Mouse (Mus musculus) heart, embryonic 14.5 days (tissue): ENCODE results near the gene Rars. TPM values are rescaled to one million over a fixed set of nuclear protein-coding genes. Genes with fewer than 3 reads are reported as not detected.

Source experiments
- ATAC-seq: fragments of 200-750 bp; cut with Nextera tagmentation; 2 replicates; pipeline ENCODE4 v1.8.0; 2017; ENCODE audit warnings: low read depth, moderate TSS enrichment; ENCODE audit not compliant: insufficient number of reproducible peaks, insufficient read depth, low FRiP score
- H3K27ac ChIP-seq, 2 experiments: fragments of 200-500 bp in 1 of 2; fragments of 300-500 bp in 1 of 2; sonication (generic) in 1 of 2; replicated peaks in 1 of 2; 2 replicates each; pipeline ENCODE4 v1.5.1; 2012 to 2014; ENCODE audit warnings: low read depth in 2 of 2, low read length in 2 of 2, control low read depth in 1 of 2, mild to moderate bottlenecking in 1 of 2, mixed read lengths in 1 of 2; ENCODE audit not compliant: control insufficient read depth in 1 of 2, insufficient read depth in 1 of 2
- H3K27me3 ChIP-seq: fragments of 300-500 bp; sonication (generic); 2 replicates; pipeline ENCODE4 v1.6.1; 2014; ENCODE audit warnings: mild to moderate bottlenecking, low read length, control low read depth; ENCODE audit not compliant: control insufficient read depth, insufficient read depth
- H3K36me3 ChIP-seq: fragments of 300-500 bp; sonication (generic); 2 replicates; pipeline ENCODE4 v1.6.1; 2014; ENCODE audit warnings: mild to moderate bottlenecking, control low read depth, low read length, mixed read lengths; ENCODE audit not compliant: control insufficient read depth, insufficient read depth
- H3K4me1 ChIP-seq, 2 experiments: fragments of 200-500 bp in 1 of 2; fragments of 300-500 bp in 1 of 2; sonication (generic) in 1 of 2; 2 replicates each; pipeline ENCODE4 v1.6.1; 2012 to 2014; ENCODE audit warnings: low read length in 2 of 2, control low read depth in 1 of 2, mixed read lengths in 1 of 2; ENCODE audit not compliant: control insufficient read depth in 2 of 2, insufficient read depth in 2 of 2
- H3K4me2 ChIP-seq: fragments of 300-500 bp; sonication (generic); 2 replicates; pipeline ENCODE4 v1.6.1; 2014; ENCODE audit warnings: mild to moderate bottlenecking, low read length
- H3K4me3 ChIP-seq, 2 experiments: fragments of 200-500 bp in 1 of 2; fragments of 300-500 bp in 1 of 2; sonication (generic) in 1 of 2; 2 replicates each; pipeline ENCODE4 v1.5.1; 2012 to 2014; ENCODE audit warnings: low read length in 2 of 2, mild to moderate bottlenecking in 2 of 2, control low read depth in 1 of 2, low read depth in 1 of 2, moderate library complexity in 1 of 2; ENCODE audit not compliant: control insufficient read depth in 1 of 2, insufficient read depth in 1 of 2
- H3K9ac ChIP-seq: fragments of 300-500 bp; sonication (generic); 2 replicates; pipeline ENCODE4 v1.6.1; 2014; ENCODE audit warnings: mild to moderate bottlenecking, low read length
- H3K9me3 ChIP-seq: fragments of 300-500 bp; sonication (generic); 2 replicates; pipeline ENCODE4 v1.6.1; 2016; ENCODE audit warnings: low read length, control low read depth; ENCODE audit not compliant: control insufficient read depth
- WGBS: fragments of 180-500 bp; shearing (Covaris S2); extraction: QIAGEN DNeasy Blood & Tissue Kit; methylation state at CpG from one replicate; pipeline ENCODE4 v1.1.7; 2014; 5-methylcytosine and 5-hydroxymethylcytosine counted together
- microRNA counts: library from miRNA; unstranded; fragments of <30 nt; microRNA quantifications from one replicate; lab custom pipeline; 2016
- microRNA-seq: library from miRNA; unstranded; fragments of <30 nt; microRNA quantifications from one replicate; pipeline ENCODE4, GENCODE M21; 2016
- polyA plus RNA-seq: library from polyadenylated mRNA; unstranded; fragments of >200 nt; fragmentation: Nextera tagmentation; extraction: Ambion mirVana; gene quantifications from 2 replicates; pipeline ENCODE4 v1.2.1, GENCODE M21; 2014

Gene Rars
- polyA plus RNA-seq, 1 experiment from 2014 or later = 61.8 TPM

DNA sequence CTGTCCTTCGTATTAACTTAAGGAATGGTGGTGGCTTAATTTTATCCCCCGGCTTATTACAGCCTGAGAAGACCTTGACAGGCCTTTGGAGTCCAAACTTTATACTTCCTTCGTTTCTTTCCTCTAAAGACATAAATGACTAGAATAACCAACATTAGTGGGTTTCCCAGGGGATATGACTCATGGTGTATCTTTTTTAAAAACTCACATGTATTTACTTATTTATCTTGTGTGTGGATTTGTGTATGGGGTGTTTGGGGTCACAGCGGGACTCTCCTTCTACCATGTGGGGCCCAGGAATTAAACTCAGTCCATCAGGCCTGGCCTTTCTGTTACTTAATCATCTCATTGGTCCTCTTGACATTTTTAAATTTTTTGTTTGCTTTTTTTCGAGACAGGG lies 67.5 kb downstream of the Rars start:
- Histone ChIP-seq H3K27ac (no peak overlapping the region), H3K4me3 (no peak overlapping the region), H3K9ac (no peak overlapping the region), H3K4me2 (no peak overlapping the region), H3K4me1 (peaks cover 0 to 8% of the 10 kb centered on the region in 2 experiments; a peak in 3 of 4 replicates), H3K27me3 (no peaks in the 10 kb centered on the region), H3K9me3 (no peaks in the 10 kb centered on the region), H3K36me3 (no peaks in the 10 kb centered on the region)
- WGBS = 84% methylated on average over 5 of the region's 5 CpGs
- no peak for ATAC-seq

DNA sequence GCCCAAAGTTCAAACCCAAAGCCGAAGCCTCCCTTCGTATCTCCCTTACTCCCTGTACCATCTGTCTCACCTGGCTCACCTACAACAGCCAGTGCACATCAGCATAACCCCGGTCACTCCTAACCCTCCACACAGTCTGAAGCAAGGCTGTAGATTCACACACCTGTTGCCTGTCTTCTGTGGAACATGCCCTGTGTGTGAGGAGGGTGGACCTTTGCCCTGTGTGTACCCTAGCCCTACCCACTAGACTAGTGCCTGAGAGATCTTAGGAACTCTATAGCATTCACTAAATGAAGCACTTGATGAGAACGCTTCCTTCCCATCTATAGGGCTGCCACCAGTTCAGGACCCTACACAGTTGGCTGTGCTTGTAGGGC lies 73.7 kb downstream of the Rars start:
- 90% methylated on average over 4 of the region's 4 CpGs for WGBS
- no peaks in the 10 kb centered on the region for H3K9me3 ChIP-seq
- no peaks in the 10 kb centered on the region for H3K36me3 ChIP-seq
- no peaks in the 10 kb centered on the region for H3K27me3 ChIP-seq
- H3K4me1 ChIP-seq = 0 out of 4 replicates have a peak, but pooled peaks cover 0 to 2% of the 10 kb centered on the region in 2 experiments
- H3K27ac ChIP-seq = no peak overlapping the region
- H3K4me2 ChIP-seq = no peak overlapping the region
- ATAC-seq = no peak
- no peak overlapping the region for H3K9ac ChIP-seq
- no peak overlapping the region for H3K4me3 ChIP-seq

DNA sequence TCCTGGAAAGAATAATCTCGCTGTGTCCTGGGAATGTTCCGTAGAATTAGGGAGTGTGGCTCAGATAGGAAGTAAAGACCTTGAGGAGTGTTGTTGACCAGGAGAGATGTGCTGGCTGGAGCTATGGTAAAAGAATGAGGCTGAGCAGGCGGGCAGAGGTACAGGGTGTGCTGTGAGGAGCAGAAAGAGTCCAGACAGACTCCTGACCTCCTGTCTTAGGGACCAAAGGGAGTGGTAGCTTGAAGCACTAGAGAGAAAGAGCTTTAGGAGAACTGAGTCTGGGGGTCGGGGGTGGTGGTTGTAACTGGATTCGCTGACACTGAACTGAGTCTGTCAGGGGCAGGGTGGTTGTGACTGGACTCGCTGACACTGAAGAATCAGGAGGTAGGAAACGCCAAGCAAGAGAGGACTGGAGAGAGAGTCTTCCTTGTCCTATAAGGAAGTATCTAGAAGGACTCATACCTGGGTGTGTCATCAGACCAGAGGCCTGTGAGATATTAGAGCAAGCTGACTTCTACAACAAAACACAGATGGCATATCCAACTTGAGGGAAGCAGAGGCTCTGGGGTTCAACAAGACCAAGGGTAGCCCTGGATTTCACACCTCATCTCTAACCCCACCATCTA lies 74.2 kb downstream of the Rars start:
- no peak overlapping the region for H3K4me2 ChIP-seq
- no peak for ATAC-seq
- 0 out of 4 replicates have a peak, but pooled peaks cover 0 to 2% of the 10 kb centered on the region in 2 experiments for H3K4me1 ChIP-seq
- no peaks in the 10 kb centered on the region for H3K27me3 ChIP-seq
- H3K9ac ChIP-seq = no peak overlapping the region
- H3K27ac ChIP-seq = no peak overlapping the region
- H3K4me3 ChIP-seq = no peak overlapping the region
- 64% methylated on average over 7 of the region's 7 CpGs for WGBS
- H3K9me3 ChIP-seq = no peaks in the 10 kb centered on the region
- no peaks in the 10 kb centered on the region for H3K36me3 ChIP-seq

MicroRNAs within 50 kb of the gene (microRNA counts, 519-probe panel; counts per million panel counts)
- microRNA mmu-miR-103 (lab: Ali Mortazavi, UCI) = 6,980 counts per million, percentile 93 among the panel's probes with 10 or more counts

Small RNA genes lying within 50 kb of the gene (microRNA-seq; reads per million reads assigned to microRNA genes)
- 2.8 reads per million, percentile 3 among the genes with 10 or more reads in this experiment for gene Mir103-1

Other genes starting within 250 kb of the Rars start
- 14.3 and 14.7 TPM in 2 replicates for gene Pank3, start 65.0 kb downstream of the Rars start, polyA plus RNA-seq
- gene Fbll1, start 35.6 kb downstream of the Rars start, polyA plus RNA-seq = 0.14 TPM in 1 of 2 replicates, not detected in the other
- gene Wwc1, start 146.0 kb upstream of the Rars start, polyA plus RNA-seq = 1.8 and 2.0 TPM in 2 replicates